Mouse (Mus musculus): ENCODE data around the gene Emc7. TPM values are rescaled to one million over a fixed set of nuclear protein-coding genes. Genes with fewer than 3 reads are reported as not detected.
A peak's percentile ranks its signal among the peaks of the same experiment; 100 is the strongest.
"Not testable (repeated sequence)": the region's sequence is repeated elsewhere in the genome, so short reads cannot be mapped to it uniquely, and the experiment has no call there.

Gene Emc7
- total and polyA plus RNA-seq, 3 experiments, result 17.7 to 25.7 TPM; not detected in 1

- Histone ChIP-seq H3K36me3 (ENCODE audit: control insufficient read depth in 1 of 2, insufficient read depth in 2 of 2, low read length in 2 of 2) (peaks cover 0 to 19% of the 10 kb centered on the region in 2 experiments; a peak in 2 of 4 replicates), H3K27ac (ENCODE audit: control insufficient read depth, low read depth, low read length) (no peak overlapping the region), H3K4me3 (ENCODE audit: control insufficient read depth in 1 of 2, insufficient read depth in 1 of 2, low read depth in 2 of 2, low read length in 2 of 2) (no peak overlapping the region), H3K79me2 (ENCODE audit: control insufficient read depth, insufficient read depth, low read length, poor library complexity) (no peaks in the 10 kb centered on the region), H3K4me1 (ENCODE audit: control insufficient read depth in 1 of 2, insufficient read depth in 2 of 2, low read length in 2 of 2) (peaks cover 13 to 17% of the 10 kb centered on the region in 2 experiments), H3K9ac (ENCODE audit: control insufficient read depth, low read depth, low read length, poor library complexity, severe bottlenecking) (no peak overlapping the region), H3K9me3 (replicated peaks; ENCODE audit: insufficient read depth, low read length) (no peaks in the 10 kb centered on the region), H3K27me3 (ENCODE audit: control insufficient read depth in 1 of 2, insufficient read depth in 2 of 2, low read length in 2 of 2) (no peaks in the 10 kb centered on the region)
- DNase-seq (ENCODE audit: low read depth, low spot score), result peak; percentile 66
- TF ChIP-seq GATA1 (IDR thresholded peaks at IDR 0.05; ENCODE audit: low read depth, low read length), result peak; percentile 87
- peak; percentile 77; the same call in 1 of the 2 replicates for TF ChIP-seq TCF12 (IDR thresholded peaks at IDR 0.05; ENCODE audit: low read depth, low read length)
- no peak for TF ChIP-seq KAT2A (conservative IDR thresholded peaks at IDR 0.05; ENCODE audit: low read depth, low read length)
- TF ChIP-seq EP300 (IDR thresholded peaks at IDR 0.05; ENCODE audit: low read depth in 1 of 2, low read length in 2 of 2), result peak; percentile 79 to 80
- no peak for TF ChIP-seq UBTF (IDR thresholded peaks at IDR 0.05; ENCODE audit: borderline replicate concordance, insufficient read depth, low read depth, low read length)
- no peak for TF ChIP-seq TAL1 (IDR thresholded peaks at IDR 0.05; ENCODE audit: low read length)
- no peak for TF ChIP-seq ELF1 (IDR thresholded peaks at IDR 0.05; ENCODE audit: low read depth, low read length)
- no peak; the same call in 1 of the 2 replicates for TF ChIP-seq SIN3A (IDR thresholded peaks at IDR 0.05; ENCODE audit: low read length)
- no peak for TF ChIP-seq ZNF384 (IDR thresholded peaks at IDR 0.05; ENCODE audit: low read depth, low read length)
- peak; percentile 90 for TF ChIP-seq RCOR1 (IDR thresholded peaks at IDR 0.05; ENCODE audit: low read depth, low read length)
Measured at GRCm38 (mm10) chr2:112425308-112425707, 29.5 kb upstream of the Emc7 start.

DNA sequence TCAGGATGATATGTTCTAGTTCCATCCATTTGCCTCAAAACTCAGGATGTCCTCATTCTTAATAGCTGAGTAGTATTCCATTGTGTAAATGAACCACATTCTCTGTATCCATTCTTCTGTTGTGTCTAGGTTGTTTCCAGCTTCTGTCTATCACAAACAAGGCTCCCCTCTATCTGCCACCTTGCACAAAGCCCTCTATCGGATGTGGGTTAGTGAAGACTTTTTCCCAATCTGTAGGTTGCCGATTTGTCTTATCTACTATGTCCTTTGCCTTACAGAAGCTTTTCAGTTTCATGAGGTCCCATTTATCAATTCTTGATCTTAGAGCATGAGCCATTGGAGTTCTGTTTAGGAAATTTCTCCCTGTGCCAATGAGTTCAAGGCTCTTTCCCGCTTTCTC, 26.3 kb upstream of the Emc7 start:
- H3K9me3 ChIP-seq (replicated peaks; ENCODE audit: insufficient read depth, low read length); H3K27ac ChIP-seq (ENCODE audit: control insufficient read depth, low read depth, low read length); H3K79me2 ChIP-seq (ENCODE audit: control insufficient read depth, insufficient read depth, low read length, poor library complexity); H3K27me3 ChIP-seq (ENCODE audit: control insufficient read depth in 1 of 2, insufficient read depth in 2 of 2, low read length in 2 of 2); H3K9ac ChIP-seq (ENCODE audit: control insufficient read depth, low read depth, low read length, poor library complexity, severe bottlenecking); H3K4me3 ChIP-seq (ENCODE audit: control insufficient read depth in 1 of 2, insufficient read depth in 1 of 2, low read depth in 2 of 2, low read length in 2 of 2): not testable (repeated sequence)
- TF ChIP-seq TCF12 (IDR thresholded peaks at IDR 0.05; ENCODE audit: low read depth, low read length) (peak; percentile 74; the same call in 1 of the 2 replicates), EP300 (IDR thresholded peaks at IDR 0.05; ENCODE audit: low read depth in 1 of 2, low read length in 2 of 2) (peak; percentile 45 to 63; a peak in 3 of 4 replicates), GATA1 (IDR thresholded peaks at IDR 0.05; ENCODE audit: low read depth, low read length) (peak; percentile 38; the same call in 1 of the 2 replicates)
- peaks cover 19% of the 10 kb centered on the region in 2 experiments for H3K4me1 ChIP-seq (ENCODE audit: control insufficient read depth in 1 of 2, insufficient read depth in 2 of 2, low read length in 2 of 2)
- peaks cover 0 to 29% of the 10 kb centered on the region in 2 experiments; a peak in 2 of 4 replicates for H3K36me3 ChIP-seq (ENCODE audit: control insufficient read depth in 1 of 2, insufficient read depth in 2 of 2, low read length in 2 of 2)
- peak; percentile 45 for DNase-seq (ENCODE audit: low read depth, low spot score)

DNA sequence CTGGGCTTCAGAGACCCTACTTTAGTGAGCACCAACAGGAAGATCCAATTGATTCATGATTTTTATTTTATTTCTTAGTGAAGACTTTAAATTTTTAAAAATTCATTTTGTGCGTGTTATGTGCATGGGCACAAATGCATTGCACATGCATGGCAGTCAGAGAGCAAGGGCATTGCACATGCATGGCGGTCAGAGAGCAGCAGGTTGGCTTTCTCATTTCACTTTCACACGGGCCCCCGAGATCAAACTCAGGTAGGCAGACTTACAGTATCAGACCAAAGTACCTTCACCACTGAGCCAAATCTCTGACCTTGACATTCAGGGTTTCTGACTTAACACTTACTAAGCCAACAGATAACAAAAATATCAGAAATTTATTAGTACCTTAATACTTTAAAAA, 25.1 kb upstream of the Emc7 start:
- Histone ChIP-seq H3K79me2 (ENCODE audit: control insufficient read depth, insufficient read depth, low read length, poor library complexity) (no peaks in the 10 kb centered on the region), H3K9ac (ENCODE audit: control insufficient read depth, low read depth, low read length, poor library complexity, severe bottlenecking) (no peak overlapping the region), H3K27ac (ENCODE audit: control insufficient read depth, low read depth, low read length) (no peak overlapping the region), H3K36me3 (ENCODE audit: control insufficient read depth in 1 of 2, insufficient read depth in 2 of 2, low read length in 2 of 2) (peaks cover 0 to 39% of the 10 kb centered on the region in 2 experiments; a peak in 2 of 4 replicates), H3K4me3 (ENCODE audit: control insufficient read depth in 1 of 2, insufficient read depth in 1 of 2, low read depth in 2 of 2, low read length in 2 of 2) (no peak overlapping the region), H3K27me3 (ENCODE audit: control insufficient read depth in 1 of 2, insufficient read depth in 2 of 2, low read length in 2 of 2) (no peaks in the 10 kb centered on the region), H3K4me1 (ENCODE audit: control insufficient read depth in 1 of 2, insufficient read depth in 2 of 2, low read length in 2 of 2) (peaks cover 26% of the 10 kb centered on the region in 2 experiments), H3K9me3 (replicated peaks; ENCODE audit: insufficient read depth, low read length) (no peaks in the 10 kb centered on the region)
- no peak for DNase-seq (ENCODE audit: low read depth, low spot score)
- no peak for TF ChIP-seq TAL1 (IDR thresholded peaks at IDR 0.05; ENCODE audit: low read length)
- no peak for TF ChIP-seq RCOR1 (IDR thresholded peaks at IDR 0.05; ENCODE audit: low read depth, low read length)
- TF ChIP-seq CTCF (IDR thresholded peaks at IDR 0.05 in 2 of 3, conservative IDR thresholded peaks at IDR 0.05 in 1 of 3; ENCODE audit: control insufficient read depth in 1 of 3, insufficient read depth in 1 of 3, low read depth in 2 of 3, low read length in 3 of 3, poor library complexity in 1 of 3, severe bottlenecking in 1 of 3), result no peak
- no peak for TF ChIP-seq TBP (IDR thresholded peaks at IDR 0.05; ENCODE audit: low read depth, low read length)
- no peak for TF ChIP-seq ETS1 (IDR thresholded peaks at IDR 0.05; ENCODE audit: low read depth, low read length)
- no peak for TF ChIP-seq MEF2A (IDR thresholded peaks at IDR 0.05; ENCODE audit: extremely low read depth, insufficient replicate concordance, low read depth, low read length, poor library complexity, severe bottlenecking)
- TF ChIP-seq MAX (IDR thresholded peaks at IDR 0.05; ENCODE audit: low read length), result no peak
- TF ChIP-seq MAFK (IDR thresholded peaks at IDR 0.05; ENCODE audit: borderline replicate concordance, low read depth, low read length), result no peak
- no peak for TF ChIP-seq JUND (IDR thresholded peaks at IDR 0.05; ENCODE audit: low read depth, low read length)
- TF ChIP-seq ZMIZ1 (IDR thresholded peaks at IDR 0.05; ENCODE audit: low read depth, low read length), result no peak
- no peak for TF ChIP-seq POLR2AphosphoS2 (IDR thresholded peaks at IDR 0.05; ENCODE audit: low read length)
- no peak for TF ChIP-seq NRF1 (IDR thresholded peaks at IDR 0.05; ENCODE audit: insufficient read depth, low read depth, low read length, poor library complexity, severe bottlenecking)
- no peak for TF ChIP-seq MYB (IDR thresholded peaks at IDR 0.05; ENCODE audit: low read depth, low read length)
- no peak for TF ChIP-seq USF2 (IDR thresholded peaks at IDR 0.05; ENCODE audit: borderline replicate concordance in 1 of 2, insufficient read depth in 1 of 2, low read depth in 1 of 2, low read length in 2 of 2)
- no peak for TF ChIP-seq CHD1 (IDR thresholded peaks at IDR 0.05; ENCODE audit: low read depth, low read length)
- no peak for TF ChIP-seq ZC3H11A (IDR thresholded peaks at IDR 0.05; ENCODE audit: low read depth, low read length)
